Mouse (Mus musculus) intestine, embryonic 14.5 days (tissue): ENCODE results near the gene Epb41l4b. TPM values are rescaled to one million over a fixed set of nuclear protein-coding genes. Genes with fewer than 3 reads are reported as not detected.
A peak's percentile ranks its signal among the peaks of the same experiment; 100 is the strongest.

ENCODE experiments used
- ATAC-seq: fragments of 200-750 bp; cut with Nextera tagmentation; replicated peaks from 2 replicates; pipeline ENCODE4 v1.8.0; 2017; ENCODE audit warnings: low read depth, moderate number of reproducible peaks, moderate TSS enrichment, moderate library complexity; ENCODE audit not compliant: low FRiP score, low TSS enrichment
- DNase-seq: peaks from one replicate; pipeline ENCODE4 v3.0.0-alpha.2; 2018; ENCODE audit warnings: low spot score
- H3K27ac ChIP-seq: fragments of 300-500 bp; sonication (generic); 2 replicates; pipeline ENCODE4 v1.5.1; 2014; ENCODE audit warnings: low read depth, mild to moderate bottlenecking, control low read depth
- H3K27me3 ChIP-seq: fragments of 300-500 bp; sonication (generic); replicated peaks from 2 replicates; pipeline ENCODE4 v1.6.1; 2014; ENCODE audit warnings: low read length, control low read depth; ENCODE audit not compliant: control insufficient read depth, insufficient read depth
- H3K36me3 ChIP-seq: fragments of 300-500 bp; sonication (generic); 2 replicates; pipeline ENCODE4 v1.6.1; 2014; ENCODE audit warnings: low read length, control low read depth; ENCODE audit not compliant: control insufficient read depth, insufficient read depth
- H3K4me1 ChIP-seq: fragments of 300-500 bp; sonication (generic); replicated peaks from 2 replicates; pipeline ENCODE4 v1.6.1; 2014; ENCODE audit warnings: low read length, control low read depth, mixed read lengths; ENCODE audit not compliant: control insufficient read depth, insufficient read depth
- H3K4me2 ChIP-seq: fragments of 300-500 bp; sonication (generic); 2 replicates; pipeline ENCODE4 v1.6.1; 2014; ENCODE audit warnings: low read length
- H3K4me3 ChIP-seq: fragments of 300-500 bp; sonication (generic); 2 replicates; pipeline ENCODE4 v1.5.1; 2014; ENCODE audit warnings: low read depth, low read length, control low read depth, mixed read lengths
- H3K9ac ChIP-seq: fragments of 300-500 bp; sonication (generic); 2 replicates; pipeline ENCODE4 v1.6.1; 2014; ENCODE audit warnings: mild to moderate bottlenecking, low read length
- H3K9me3 ChIP-seq: fragments of 300-500 bp; sonication (generic); 2 replicates; pipeline ENCODE4 v1.6.1; 2016; ENCODE audit warnings: low read length, control low read depth; ENCODE audit not compliant: control insufficient read depth
- WGBS: fragments of 180-500 bp; shearing (Covaris S2); extraction: QIAGEN DNeasy Blood & Tissue Kit; methylation state at CpG from one replicate; pipeline ENCODE4 v1.1.7; 2014; 5-methylcytosine and 5-hydroxymethylcytosine counted together
- polyA plus RNA-seq: library from polyadenylated mRNA; unstranded; fragments of >200 nt; fragmentation: Nextera tagmentation; extraction: Ambion mirVana; gene quantifications from 2 replicates; pipeline ENCODE4 v1.2.1, GENCODE M21; 2014

Gene Epb41l4b
- polyA plus RNA-seq, 1 experiment from 2014 or later = 19.6 TPM

DNA sequence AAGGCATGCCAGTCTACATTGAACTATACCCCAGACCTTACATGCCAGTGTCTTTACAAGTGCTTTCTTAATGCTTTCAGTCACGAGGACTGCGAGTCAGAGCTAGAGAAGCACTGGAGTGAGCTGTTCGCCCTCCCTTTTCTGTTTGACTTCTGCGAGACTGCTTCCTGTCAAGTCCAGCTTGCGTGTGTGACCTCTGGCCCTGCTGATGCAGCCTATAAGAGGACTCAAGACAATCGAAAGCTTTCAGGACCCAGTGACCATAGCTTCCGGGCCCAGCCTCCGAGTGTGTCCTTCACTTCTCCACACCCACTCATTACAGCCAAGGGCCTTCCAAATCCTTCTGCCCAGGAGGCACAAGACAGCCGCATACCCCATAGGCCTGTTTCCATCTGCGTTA lies 32.1 kb upstream of the Epb41l4b start:
- Histone ChIP-seq H3K27me3 (no peaks in the 10 kb centered on the region), H3K4me1 (no peaks in the 10 kb centered on the region), H3K4me2 (no peak overlapping the region), H3K36me3 (no peaks in the 10 kb centered on the region), H3K27ac (no peak overlapping the region), H3K9ac (no peak overlapping the region), H3K4me3 (no peak overlapping the region), H3K9me3 (no peaks in the 10 kb centered on the region)
- ATAC-seq (no peak), DNase-seq (no peak)
- 38% methylated on average over 10 of the region's 10 CpGs for WGBS

DNA sequence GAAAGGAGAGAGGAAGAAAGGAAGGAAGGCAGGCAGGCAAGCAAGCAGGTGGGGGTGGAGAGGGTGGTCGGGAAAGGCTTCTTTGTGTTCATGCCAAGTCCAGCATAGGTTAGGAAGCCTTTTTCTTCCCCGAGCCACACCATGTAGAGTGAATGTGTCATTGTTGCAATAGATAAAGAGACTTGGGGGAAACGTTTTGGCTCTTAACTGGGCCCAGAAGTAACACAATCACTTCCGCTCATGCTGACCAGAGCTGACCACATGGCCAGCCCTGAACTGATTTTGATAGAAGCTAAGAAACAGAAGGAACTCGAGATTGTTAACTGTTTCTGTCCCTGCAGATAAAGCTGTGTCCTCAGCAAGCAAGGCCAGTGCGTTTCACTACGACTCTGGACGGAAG lies 29.6 kb upstream of the Epb41l4b start:
- H3K4me3 ChIP-seq = no peak overlapping the region
- H3K27me3 ChIP-seq = no peaks in the 10 kb centered on the region
- H3K9me3 ChIP-seq = no peaks in the 10 kb centered on the region
- DNase-seq (no peak), ATAC-seq (no peak)
- no peak overlapping the region for H3K27ac ChIP-seq
- H3K36me3 ChIP-seq = no peaks in the 10 kb centered on the region
- no peaks in the 10 kb centered on the region for H3K4me1 ChIP-seq
- H3K4me2 ChIP-seq = no peak overlapping the region
- 62% methylated on average over 8 of the region's 8 CpGs for WGBS
- no peak overlapping the region for H3K9ac ChIP-seq

DNA sequence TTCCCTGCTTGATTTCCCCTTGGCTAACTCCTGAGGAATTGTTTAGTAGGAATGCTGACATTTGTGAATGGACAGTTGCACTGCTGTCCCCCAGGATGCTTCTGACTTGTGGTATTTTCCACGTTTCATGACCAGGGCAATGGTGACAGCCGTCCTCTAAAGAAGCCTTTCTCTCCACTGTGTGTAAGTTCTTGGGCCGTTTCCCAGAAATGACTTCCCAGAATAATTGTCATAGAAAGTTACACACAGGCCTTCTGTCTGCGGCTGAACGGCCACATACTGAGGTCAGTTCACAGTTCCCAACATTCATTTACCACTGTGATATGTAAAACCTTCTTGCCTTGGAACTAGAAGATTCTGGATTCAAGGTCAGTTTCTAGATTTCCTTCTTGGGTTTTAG lies 28.6 kb upstream of the Epb41l4b start:
- 64% methylated on average over 5 of the region's 5 CpGs for WGBS
- no peak for DNase-seq
- Histone ChIP-seq H3K4me2 (no peak overlapping the region), H3K4me3 (no peak overlapping the region), H3K36me3 (no peaks in the 10 kb centered on the region), H3K9me3 (no peaks in the 10 kb centered on the region), H3K27ac (no peak overlapping the region), H3K27me3 (no peaks in the 10 kb centered on the region), H3K9ac (no peak overlapping the region), H3K4me1 (no peaks in the 10 kb centered on the region)
- no peak for ATAC-seq

DNA sequence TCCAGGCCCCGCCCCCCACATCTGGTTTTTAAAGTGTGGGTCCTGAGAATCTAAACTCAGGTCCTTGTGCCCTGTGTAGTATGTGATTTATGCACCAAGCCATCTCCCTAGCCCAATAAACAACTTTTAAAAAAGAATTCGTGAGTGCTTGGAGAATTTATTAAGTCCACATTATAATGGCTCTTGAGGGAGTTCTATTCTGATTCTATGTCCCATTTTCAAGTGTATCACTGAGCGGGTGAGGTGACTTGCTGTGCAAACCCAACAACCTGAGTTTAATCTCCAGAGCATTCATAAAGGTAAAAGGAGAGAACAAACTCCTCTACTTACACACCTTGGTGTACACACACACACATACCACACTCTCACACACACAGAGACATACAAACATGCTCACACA lies 25.4 kb upstream of the Epb41l4b start:
- 75% methylated on average over 3 of the region's 3 CpGs for WGBS

DNA sequence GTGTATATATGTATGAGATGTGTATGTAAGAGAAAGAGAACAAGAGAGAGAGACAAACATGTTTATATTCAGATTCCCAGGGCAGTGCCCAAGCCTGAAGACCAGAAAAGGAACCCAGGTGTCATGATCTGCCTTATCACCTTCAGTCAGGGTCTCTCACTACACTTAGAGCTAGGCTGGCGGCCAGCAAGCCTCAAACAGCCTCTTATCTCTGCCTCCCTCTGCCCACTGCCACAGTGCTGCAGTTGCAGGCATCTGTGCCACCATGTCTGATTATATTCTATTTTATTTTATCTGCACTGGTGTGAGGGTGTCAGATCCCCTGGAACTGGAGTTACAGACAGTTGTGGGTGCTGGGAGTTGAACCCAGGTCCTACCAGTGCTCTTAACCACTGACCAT lies 25.0 kb upstream of the Epb41l4b start:
- H3K9ac ChIP-seq = no peak overlapping the region
- H3K4me2 ChIP-seq = no peak overlapping the region
- no peak for DNase-seq
- H3K27me3 ChIP-seq = no peaks in the 10 kb centered on the region
- no peaks in the 10 kb centered on the region for H3K9me3 ChIP-seq
- no peak overlapping the region for H3K4me3 ChIP-seq
- no peaks in the 10 kb centered on the region for H3K36me3 ChIP-seq
- no peaks in the 10 kb centered on the region for H3K4me1 ChIP-seq
- H3K27ac ChIP-seq = no peak overlapping the region
- no peak for ATAC-seq
- 57% methylated on average over 1 of the region's 1 CpGs for WGBS

More for the DNA sequence above, 25.4 kb upstream of the Epb41l4b start:
- Histone ChIP-seq H3K4me2 (no peak overlapping the region), H3K4me1 (no peaks in the 10 kb centered on the region), H3K36me3 (no peaks in the 10 kb centered on the region), H3K9me3 (no peaks in the 10 kb centered on the region), H3K9ac (no peak overlapping the region), H3K27ac (no peak overlapping the region), H3K4me3 (no peak overlapping the region), H3K27me3 (no peaks in the 10 kb centered on the region)
- DNase-seq (no peak), ATAC-seq (no peak)

DNA sequence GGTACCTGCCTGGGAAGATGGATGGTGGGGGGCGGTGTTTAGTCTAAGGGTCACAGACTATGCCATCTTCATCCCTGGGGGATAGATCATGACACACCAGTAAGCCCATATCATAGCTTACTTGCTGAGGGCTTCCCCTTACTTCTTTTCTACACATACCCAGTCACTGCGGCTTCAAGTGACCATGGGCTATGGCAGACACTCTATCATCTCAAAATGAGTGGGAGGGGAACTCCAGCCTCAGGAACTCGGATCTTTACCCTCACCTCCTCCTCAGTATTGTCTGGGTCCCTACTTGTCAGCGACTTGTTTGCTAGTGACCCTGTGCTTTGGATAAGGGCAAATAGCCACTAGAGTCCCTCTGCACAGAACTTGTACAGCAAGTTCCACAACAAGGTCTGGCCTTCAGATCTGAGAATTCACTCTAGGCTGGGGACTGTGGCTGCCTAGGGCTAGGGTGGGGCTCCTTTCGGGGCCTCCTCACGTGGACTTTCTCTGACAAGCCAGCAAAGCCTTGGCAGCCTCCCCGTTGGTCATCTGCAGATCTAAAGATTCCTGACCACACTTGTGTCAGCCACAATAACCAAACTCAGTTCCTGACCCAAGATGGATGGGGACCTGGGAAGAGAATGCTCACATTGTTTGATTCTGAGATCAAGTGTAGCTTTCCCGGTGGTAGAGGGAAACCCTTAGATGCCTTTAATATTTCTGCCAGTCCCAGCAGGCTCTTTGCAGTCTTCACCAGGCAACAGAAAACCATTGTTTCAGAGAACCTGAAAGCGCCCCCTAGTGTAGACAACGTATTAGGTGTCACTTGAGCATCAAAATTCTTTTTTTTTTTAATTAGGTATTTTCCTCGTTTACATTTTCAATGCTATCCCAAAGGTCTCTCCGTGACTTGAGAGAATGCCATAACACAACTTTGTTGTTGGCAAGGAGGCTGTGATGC lies 24.0 kb upstream of the Epb41l4b start:
- Histone ChIP-seq H3K4me1 (no peaks in the 10 kb centered on the region), H3K9ac (no peak overlapping the region), H3K27ac (peak overlapping the region; percentile 28; the same call in 1 of the 2 replicates), H3K36me3 (no peaks in the 10 kb centered on the region), H3K27me3 (no peaks in the 10 kb centered on the region), H3K9me3 (no peaks in the 10 kb centered on the region), H3K4me3 (no peak overlapping the region), H3K4me2 (no peak overlapping the region)
- DNase-seq (no peak), ATAC-seq (no peak; the same call in 1 of the 2 replicates)
- 52% methylated on average over 12 of the region's 12 CpGs for WGBS

DNA sequence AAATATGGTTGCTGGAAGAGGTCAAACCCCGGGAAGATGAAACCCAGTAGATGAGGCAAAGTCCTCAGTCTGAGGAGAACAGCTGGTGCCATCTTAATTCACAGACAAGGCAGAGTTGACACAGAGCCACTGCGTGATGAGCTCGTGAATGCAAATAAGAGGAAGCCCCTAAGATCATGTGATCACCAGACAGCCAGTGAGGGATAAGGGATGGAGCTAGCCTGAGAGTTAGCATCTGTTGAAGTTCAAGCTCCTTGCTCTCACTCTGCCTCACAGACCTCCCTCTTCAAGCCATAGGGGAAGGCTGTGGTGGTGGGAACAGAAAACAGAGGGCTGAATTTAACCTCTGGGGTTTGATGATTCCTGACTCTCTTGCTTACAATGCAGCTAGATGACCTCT lies 22.4 kb upstream of the Epb41l4b start:
- Histone ChIP-seq H3K27ac (no peak overlapping the region), H3K9ac (no peak overlapping the region), H3K27me3 (no peaks in the 10 kb centered on the region), H3K4me2 (no peak overlapping the region), H3K36me3 (no peaks in the 10 kb centered on the region), H3K4me1 (no peaks in the 10 kb centered on the region), H3K9me3 (no peaks in the 10 kb centered on the region), H3K4me3 (no peak overlapping the region)
- DNase-seq (no peak), ATAC-seq (no peak)
- WGBS = 41% methylated on average over 3 of the region's 3 CpGs

DNA sequence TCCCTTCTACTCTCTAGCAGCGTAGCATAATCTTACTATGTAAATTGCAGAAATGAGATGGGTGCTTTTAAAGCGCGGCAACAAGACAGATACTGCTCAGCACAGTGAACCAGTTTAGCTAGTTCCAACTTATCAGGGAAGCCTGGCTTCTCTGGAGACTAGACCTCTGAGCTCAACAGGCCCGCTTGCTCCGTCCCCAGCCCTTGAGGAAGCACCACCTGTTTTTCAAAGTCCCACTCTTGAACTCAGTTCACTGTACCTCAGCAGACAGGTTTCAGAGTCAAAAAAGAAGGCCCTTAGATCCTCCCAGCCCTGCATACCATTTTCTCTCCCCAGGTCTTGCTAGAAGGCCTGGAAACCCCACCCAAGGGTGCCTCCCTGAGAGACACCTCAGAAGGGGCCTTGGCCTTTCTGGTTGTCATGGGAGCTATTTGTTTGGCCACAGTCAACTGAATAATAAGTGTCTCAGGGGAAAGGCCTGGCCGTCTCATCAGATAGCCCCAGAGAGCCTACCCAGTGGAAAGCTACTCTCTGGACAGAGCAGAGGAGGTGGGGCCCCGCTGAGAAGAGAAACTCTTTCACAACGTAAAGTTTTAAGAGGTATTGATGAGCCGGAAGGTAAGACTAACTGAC lies 21.5 kb upstream of the Epb41l4b start:
- ATAC-seq = no peak
- WGBS = 79% methylated on average over 9 of the region's 9 CpGs
- no peak for DNase-seq

More for the DNA sequence above, 21.5 kb upstream of the Epb41l4b start:
- no peak overlapping the region for H3K4me2 ChIP-seq
- no peaks in the 10 kb centered on the region for H3K27me3 ChIP-seq
- no peak overlapping the region for H3K4me3 ChIP-seq
- no peaks in the 10 kb centered on the region for H3K36me3 ChIP-seq
- no peaks in the 10 kb centered on the region for H3K4me1 ChIP-seq
- no peak overlapping the region for H3K9ac ChIP-seq
- no peaks in the 10 kb centered on the region for H3K9me3 ChIP-seq
- H3K27ac ChIP-seq = 0 out of 2 replicates have a peak overlapping the region, but pooled peaks have one; percentile 18
